Mouse (Mus musculus): ENCODE results near the gene Camkk2.
A peak's percentile ranks its signal among the peaks of the same experiment; 100 is the strongest.

The Camkk2 gene

GRCm38 (mm10) chr5:122733881-122734280 is 45.3 kb downstream of the Camkk2 start:
- DNase-seq = no peak

DNA sequence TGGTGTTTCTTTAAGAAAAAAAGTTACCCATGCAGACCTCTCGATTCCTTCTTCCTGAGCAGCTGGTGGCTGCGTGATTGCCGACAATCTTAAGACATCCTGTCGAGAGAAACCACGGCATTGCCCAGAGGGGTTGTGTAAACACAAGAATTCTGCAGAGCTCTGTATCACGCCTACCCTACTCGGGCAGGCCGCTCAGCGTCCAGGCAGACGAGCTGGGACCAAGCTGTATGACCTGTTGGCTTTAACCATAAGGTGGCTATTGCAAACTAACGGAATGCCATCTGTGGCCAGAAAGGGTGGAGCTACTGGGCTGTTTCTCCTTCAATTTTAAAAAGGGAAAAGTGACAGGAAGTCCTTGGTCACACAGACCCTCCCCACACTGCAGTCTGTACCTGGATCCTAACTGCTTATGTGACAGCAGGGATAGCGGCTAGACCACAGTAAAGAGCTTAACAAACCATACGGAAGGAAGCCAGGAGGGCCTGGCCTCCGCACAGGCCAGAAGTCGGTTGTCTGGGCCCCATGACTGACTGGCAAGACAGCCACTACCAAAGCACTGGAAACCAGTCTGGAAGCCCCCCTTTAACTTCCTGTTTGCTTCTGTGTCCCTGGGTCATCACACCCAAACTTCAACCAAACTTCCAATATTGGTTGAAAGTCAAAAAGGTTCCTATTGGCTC is 47.1 kb downstream of the Camkk2 start:
- DNase-seq = no peak

DNA sequence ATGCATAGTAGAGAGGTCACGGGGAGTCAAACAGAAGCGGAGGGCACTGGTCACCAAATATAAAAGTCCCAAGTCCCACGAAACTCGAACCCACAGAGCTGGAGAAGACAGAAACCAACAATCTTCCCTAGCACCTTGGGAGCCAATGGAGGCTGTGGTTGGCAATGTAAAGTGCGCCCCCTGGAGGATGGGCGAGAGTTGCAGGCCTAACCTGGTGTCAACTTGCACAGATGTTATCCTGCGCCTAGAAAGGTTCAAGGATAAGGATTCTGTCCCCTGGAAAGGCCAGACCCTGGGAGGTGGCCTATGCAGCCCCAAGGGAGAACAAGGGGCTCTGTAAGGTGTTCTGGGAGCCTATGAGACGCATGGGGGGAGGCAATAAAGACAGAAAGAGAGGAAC is 47.9 kb downstream of the Camkk2 start:
- DNase-seq = peak; percentile 66 to 72

- DNase-seq = no peak
Measured at GRCm38 (mm10) chr5:122730776-122731175, 48.4 kb downstream of the Camkk2 start.

DNA sequence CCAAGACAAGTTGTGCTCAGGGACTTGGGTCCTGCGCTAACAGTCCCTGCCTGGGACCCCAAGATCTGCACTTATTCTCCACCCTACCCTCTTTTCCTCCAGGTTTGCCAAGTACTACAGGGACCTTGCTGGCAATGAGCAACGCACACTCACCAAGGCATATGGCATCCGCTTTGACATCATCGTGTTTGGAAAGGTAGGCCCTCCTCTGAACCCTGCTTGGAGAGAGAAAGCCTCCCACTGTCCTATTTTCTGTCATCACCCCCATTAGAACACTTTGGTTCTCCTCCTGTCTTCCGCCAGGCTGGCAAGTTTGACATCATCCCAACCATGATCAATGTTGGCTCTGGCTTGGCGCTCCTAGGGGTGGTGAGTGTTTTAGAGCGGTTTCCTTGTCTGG is 52.1 kb downstream of the Camkk2 start:
- no peak for DNase-seq

DNA sequence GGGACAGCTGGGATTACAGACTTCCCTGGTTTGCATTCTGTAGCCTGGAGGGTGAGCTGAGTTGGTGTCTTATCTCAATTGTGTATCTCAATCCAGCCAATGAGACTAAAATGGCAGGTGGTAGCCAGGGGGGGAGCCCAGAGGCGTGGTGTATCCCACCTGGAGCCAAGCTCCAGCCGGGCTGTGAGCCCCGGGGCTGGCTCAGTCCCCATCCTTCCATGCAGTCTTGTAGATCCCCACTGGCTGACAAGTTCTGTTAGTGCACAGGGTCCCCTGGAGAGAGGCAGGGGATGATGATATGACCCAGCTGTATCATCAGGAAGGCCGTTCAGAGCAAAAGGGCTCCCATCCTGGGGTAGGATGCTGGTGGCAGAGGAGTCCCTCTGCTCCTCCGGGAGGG is 52.6 kb downstream of the Camkk2 start:
- DNase-seq = no peak

DNA sequence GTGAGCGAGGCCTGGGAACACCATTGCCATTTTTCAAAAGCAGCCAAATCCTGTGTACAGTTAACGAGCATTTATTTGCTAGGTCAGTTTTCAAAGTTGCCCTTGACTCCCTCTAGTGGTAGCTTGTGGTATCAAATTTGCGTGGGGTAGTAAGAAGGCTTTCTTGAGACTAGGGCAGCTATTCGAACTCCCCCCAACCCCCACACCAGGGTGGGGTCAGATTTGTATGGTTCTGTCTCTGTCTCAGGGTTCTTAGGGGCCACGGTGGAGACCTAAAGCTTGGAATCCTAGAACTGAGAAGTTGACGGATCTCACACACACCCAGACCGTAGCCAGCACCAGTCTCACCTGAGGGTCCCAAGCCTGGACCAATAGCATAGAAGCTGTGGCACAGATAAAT is 53.1 kb downstream of the Camkk2 start:
- peak; percentile 86 to 92 for DNase-seq

DNA sequence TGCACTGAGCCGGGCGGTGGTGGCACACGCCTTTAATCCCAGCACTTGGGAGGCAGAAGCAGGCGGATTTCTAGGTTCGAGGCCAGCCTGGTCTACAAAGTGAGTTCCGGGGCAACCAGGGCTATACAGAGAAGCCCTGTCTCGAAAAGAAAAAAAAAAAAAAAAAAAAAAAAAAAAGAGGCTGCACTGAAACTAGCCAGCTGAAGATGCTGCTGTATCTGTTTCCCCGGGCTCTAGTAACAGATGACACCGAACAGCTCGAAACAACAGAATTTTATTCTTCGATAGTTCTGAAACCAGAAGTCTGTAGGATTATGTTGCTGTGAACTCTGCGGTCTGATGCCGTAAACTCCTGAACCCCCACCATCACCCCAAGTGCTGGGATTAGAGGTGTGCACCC is 53.8 kb downstream of the Camkk2 start:
- no peak for DNase-seq

GRCm38 (mm10) chr5:122719168-122719567 is 60.0 kb downstream of the Camkk2 start:
- no peak for DNase-seq

DNA sequence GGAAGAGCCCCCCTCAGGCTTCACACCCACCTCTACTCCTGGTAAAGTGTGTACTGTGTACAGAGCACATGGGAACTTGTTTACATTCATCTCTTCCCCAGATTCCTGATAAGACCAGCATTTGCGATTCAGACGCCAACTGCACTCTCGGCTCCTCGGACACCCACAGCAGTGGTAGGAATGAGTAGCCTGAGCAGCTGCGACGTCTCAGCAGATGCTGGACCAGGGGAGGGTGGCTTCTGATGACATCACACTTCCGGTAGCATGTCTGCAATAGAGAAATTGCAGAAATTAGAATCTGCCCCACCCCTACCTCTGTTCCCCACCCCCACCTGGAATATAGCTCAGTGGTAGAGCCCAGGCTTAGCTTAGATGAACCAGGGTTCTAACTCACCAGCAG is 60.8 kb downstream of the Camkk2 start:
- DNase-seq = no peak

- no peak for DNase-seq
Measured at GRCm38 (mm10) chr5:122716793-122717192, 62.4 kb downstream of the Camkk2 start.

DNA sequence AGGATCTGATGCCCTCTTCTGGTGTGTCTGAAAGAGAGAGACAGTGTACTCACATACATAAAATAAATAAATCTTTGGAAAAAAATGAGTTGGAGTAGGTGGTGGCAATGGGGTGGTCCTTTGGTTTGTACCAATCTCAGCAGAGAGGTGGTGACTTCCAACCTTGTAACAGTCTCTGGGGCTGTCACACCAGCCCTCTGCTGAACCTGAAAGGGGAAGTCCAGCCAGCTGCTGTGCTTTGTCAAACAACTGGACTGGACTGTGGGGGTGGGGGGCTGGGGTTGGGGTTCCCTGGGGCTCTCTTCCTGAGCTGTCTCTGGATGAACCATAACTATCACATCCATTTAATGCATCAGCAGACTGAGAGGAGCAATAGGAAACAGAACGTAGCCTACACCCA is 63.5 kb downstream of the Camkk2 start:
- no peak for DNase-seq

- DNase-seq = no peak
Measured at GRCm38 (mm10) chr5:122708819-122709218, 70.4 kb downstream of the Camkk2 start.

GRCm38 (mm10) chr5:122707276-122708181 is 71.7 kb downstream of the Camkk2 start, which contains the start of gene P2rx4:
Gene P2rx4, plus strand, starts transcription at chr5:122707544.
- peak; percentile 86 to 87 for DNase-seq

DNA sequence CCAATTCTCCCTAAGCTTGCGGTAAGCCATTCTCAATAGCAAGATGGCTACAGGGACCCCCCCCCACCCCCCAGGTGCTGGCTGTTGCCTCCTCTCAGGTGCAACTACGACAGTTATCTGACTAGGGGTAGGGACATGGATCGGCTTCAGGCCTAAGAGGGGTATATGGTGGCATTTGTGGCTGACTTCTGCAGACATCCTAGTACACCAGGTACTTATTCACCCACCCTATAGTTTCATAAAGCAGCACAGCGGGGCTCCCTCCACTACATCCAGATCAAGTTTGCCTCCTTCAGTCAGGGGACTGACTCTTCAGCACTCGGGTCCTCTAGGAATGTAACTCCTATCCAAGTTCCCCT is 72.3 kb downstream of the Camkk2 start:
- no peak for DNase-seq

GRCm38 (mm10) chr5:122705174-122705573 is 74.0 kb downstream of the Camkk2 start:
- DNase-seq = no peak

GRCm38 (mm10) chr5:122704571-122704970 is 74.6 kb downstream of the Camkk2 start:
- DNase-seq = no peak

- no peak for DNase-seq
Measured at GRCm38 (mm10) chr5:122703574-122703973, 75.6 kb downstream of the Camkk2 start.

DNA sequence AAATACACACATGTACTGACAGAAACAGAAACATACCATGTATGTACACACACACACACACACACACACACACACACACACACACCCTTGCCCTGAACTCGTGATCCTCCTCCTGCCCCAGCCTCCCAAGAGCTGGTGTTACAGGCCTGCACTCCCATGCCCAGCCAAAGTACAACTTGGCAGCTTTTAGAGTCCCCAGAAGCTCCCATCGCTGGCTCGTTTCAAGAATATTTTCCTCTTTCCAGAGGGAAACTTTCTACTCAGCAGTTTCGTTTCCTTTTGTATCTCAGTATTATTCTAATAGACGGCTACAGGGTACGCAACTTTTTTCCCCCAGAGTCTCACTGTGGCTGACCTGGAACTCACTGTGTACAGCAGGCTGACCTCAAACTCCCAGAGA is 77.1 kb downstream of the Camkk2 start:
- DNase-seq = no peak

DNA sequence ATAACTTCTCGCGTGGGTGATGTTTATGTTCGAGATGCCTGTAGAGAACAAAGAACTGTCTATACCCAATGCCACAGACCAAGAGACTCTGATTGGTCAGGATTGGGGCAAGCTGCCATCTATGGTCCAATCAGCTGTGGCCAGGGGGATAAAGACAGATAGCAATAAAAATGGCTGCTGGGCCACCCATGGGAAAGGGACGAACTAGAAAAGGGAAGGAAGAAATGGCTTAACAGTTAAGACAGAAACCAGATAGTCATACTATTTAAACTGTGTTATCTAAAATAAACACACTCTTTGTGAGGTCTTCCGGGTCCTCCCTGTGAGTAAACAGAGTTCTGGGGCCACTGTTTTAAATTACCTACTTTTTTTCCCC is 78.4 kb downstream of the Camkk2 start:
- no peak for DNase-seq

DNA sequence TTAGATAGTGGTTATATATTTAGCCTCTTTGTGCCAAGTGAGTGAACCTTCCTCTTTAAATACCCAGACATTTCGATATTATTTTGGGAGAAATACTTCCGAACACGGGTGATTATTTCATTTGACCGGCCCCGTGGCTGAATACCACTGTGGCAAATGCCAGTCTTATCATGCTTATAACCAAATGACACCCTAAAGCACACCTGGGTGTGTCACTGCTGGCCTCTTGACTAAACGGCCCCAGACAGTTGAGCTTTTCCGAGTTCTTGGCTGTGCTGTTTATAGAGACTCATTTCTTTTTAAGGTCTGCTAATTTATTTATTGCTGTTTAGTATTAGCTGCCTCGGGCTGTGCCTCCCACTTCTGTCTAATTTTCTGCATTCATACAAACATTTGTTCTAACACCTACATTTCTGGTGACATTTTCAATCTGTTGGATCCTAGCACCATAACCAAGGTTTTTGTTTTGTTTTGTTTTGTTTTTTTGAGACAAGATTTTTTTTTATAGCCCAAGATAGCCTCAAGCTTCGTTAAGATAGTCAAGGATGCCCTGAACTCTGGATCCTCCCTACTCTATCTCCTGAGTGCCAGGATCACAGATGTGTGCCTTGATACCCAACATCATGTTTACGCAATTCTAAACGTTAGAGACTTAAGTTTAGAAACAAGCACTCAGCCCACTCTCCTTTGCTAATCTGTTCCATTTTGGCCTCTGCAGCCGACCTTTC is 78.9 kb downstream of the Camkk2 start:
- no peak for DNase-seq

- DNase-seq = no peak
Measured at GRCm38 (mm10) chr5:122698701-122699060, 80.5 kb downstream of the Camkk2 start.

DNA sequence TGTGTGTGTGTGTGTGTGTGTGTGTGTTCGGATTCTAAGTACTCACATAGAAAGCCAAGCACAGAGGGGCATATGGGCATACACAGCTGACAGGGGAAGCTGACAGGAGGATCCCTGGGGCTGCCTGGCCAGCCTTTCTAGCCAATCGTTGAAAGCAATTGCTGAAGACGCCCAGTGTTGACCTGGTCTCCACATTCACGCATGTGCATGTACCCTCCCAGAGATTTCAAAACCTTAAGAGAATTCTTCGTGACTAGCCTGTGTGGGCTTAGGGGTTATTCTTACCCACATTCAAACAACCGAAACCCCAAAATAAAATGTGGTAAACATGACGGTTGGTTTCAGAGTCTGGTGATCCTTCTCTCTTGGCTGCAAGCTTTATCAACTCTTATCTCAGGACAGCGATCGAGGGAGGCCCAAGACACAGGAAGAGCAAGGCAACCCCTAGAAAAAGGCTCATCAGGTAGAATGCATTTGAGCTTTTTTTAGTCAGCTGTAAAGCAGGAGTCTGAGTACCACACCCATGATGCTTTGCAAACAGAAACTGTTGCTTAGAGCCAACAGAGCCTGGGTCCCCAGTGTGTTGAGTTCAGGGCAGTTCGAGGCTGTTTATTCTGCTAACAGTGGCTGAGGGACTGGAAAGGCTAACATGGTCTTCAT is 81.0 kb downstream of the Camkk2 start:
- peak; percentile 58 to 70 for DNase-seq
